Mouse (Mus musculus): Measurements from ENCODE around the gene Marc1.

The Marc1 gene

DNA sequence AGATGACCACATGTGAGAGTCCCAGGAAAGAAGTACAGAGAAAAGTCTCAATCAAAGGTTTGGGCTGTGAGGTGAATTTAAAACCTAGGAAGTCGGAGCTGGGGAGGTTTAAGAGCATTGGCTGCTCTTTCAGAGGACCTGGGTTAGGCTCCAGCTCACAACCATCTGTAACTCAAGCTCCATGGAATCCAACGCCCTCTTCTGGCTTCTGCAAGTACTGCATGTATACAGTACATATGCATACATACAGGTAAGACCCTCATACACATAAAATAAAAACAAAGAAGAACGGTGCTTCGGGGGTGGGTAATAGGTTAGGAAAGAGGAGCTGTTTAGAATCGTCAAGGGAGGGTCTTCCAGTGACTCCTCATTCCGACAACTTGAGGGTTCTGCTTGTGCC, 6.7 kb upstream of the Marc1 start:
- no peak for DNase-seq

DNA sequence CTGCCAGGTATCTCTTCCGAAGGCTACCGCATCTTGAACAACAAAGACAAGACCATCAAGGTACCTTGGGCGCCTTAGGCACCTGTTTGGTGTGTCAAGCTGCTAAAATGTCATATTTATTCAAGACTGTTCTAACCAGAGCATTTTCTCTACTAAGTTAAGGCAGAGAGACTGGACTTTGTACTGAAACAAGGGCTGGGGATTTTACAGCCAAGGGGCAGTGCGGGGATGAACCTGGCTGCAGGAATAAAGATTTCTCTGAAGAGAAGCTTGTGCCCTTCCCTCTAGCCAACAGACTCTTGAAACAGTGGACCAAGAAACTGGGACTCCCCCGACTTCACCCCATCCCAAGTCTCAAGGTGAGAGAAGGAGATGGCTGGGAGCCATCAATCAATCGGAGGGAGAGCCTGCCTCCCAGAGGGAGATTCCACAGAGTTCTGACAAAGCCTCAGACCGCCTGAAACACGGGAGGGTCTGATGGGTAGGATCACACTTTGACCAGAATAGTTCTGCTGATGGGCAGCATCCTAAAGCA, 670 bp upstream of the Marc1 start:
- DNase-seq, result peak; percentile 85

DNA sequence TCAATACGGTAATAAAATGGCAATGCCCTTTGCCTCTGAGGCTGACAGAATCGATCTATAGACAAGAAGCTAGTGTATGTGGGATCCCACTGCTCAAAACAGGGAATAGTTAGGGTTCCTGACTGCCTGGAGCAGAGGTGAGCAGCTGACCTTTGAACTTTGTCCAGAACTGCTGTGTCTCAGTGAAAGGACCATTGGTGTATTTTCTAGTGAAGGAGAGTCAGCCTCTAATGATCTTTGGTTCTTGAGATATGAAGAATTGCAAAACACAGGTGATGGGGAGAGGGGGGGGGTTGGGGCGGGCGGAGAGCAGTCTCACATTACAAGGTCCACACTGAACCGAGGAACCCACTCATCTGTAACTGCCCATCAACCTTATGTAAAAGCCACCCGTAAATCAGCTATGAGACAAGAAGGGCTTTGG, 1.5 kb downstream of the Marc1 start:
- DNase-seq, result no peak

DNA sequence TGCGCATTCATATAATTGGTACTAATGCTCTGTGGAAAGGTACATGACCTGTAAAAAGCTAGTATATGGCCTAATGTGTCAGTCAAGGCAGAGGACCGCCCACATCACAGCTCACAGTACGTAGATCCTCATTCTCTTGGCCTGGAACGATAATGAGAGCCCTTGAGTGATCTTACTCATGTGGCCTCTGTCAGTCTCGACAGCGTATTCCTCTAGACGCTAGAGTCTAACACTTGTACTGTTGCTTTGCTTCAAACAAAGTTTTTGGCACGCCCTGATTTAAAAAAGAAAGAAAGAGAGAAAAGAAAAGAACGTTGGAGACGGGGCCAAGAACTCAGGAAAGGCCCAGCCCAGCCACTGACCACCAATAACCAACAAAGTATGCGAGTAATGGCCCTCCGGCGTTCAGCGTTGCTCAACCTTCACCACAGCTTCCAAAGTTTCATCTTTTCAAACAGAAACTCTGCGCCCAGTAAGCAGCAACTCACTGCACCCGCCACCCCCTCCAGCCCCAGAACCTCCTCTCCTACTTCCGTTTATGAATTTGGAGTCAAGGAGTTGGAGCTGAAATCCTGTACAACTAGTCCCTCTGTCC, 2.6 kb downstream of the Marc1 start:
- DNase-seq, result no peak

DNA sequence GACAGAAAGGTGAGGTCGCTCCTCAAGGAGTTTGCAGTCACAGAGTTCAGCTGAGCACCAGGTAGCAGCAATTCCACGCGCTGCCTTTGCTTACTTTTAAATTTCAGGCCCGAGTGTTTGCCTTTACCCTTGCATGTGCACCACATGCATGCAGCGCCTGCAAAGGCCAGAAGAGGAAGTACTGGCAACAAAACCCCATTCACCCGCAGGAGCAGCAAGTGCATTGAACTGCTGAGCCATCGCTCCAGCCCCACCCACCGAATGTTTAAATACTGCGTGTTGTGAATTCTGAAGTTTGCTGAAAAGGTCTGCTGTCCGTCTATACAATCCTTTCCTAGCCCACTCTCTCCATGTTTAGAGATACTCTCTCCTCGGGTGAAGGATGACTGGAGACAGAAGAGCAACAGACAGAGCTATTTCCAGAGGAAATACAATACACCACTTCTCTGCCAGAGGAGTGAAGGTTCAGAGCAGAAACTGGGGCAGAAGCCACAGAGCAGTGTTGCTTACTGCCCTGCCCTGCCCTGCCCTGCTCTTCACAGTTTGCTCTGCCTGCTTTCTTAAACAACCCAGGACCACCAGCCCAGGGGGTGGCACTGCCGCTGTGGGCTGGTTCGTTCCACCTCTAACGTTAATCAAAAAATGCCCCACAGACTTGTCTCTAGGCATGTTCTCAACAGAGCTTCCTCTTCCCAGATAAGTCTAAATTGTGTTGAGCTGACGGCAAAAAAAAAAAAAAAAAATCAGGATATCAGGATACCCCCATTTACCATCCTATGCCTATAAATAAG, 3.3 kb downstream of the Marc1 start:
- peak; percentile 93 for DNase-seq

DNA sequence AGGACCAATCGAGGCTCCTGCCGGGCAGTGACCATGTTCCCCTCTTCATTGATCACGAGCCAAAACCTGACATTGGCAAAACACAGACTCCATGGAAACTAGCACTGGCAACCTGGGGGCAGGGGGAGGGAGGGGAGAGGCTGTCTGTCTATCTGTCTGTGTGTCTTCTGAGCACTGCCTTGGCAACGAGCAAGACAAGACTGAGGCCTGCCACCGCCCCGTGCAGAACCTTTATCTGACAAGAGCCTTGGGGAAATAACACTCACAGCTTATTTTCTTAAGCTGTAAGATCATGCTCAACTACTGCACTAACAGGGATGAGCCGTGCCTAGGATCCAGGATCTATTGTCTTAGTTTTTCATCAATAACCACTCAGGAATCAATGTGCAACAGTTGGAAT, 4.0 kb downstream of the Marc1 start:
- DNase-seq, result no peak

DNA sequence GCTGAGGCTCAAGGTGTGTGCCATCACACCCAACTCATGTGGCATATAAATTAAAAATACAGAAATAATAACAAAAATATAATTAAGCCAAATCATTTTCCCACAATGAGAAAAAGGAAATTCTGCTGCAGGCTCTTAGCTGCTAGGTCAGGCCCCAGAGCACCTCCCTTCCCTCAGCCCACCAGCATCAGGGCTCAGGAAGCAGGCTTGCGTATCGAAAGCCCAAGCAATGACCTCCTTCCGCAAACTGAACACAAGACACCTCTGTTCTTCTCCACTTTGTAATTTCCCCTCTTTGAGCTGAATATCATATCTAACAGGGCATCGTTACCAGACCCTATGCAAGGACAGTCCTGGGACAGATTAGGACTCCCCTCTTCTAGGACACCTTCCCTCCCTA, 5.4 kb downstream of the Marc1 start:
- DNase-seq, result no peak

DNA sequence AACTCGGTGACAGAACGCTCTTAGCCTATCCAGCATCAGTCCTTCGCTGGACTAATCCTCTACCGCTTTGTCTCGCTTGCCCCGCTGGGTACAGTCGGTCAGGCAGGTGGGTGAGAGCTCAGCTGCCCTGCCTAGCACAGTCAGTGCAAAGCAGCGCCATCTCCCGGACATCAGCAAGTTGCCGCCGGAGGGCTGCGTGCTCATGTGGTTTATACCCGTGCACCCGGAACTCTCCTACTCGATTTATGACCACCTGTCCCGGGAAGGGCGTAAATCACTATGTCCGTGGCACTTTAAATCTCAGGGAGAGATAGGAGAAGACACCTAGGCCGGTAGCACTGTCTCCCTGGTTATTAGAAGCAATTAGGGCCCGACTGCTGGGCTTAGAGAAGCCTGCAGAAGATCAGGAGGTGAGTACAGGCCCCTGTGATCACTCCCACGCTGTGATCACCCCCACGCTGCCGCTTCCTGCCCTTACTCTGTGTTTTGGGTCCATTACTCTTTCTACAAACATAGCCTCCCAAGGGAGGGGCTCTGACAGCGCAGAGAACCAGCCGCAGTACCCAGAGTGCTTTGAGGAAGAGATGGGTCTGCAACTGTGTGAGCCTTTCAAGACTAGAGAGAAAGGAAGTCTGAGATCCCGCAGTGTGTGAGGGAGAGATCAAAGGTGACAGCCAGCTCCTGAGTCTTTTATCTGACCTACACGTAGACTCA, 17.8 kb downstream of the Marc1 start:
- no peak for DNase-seq

DNA sequence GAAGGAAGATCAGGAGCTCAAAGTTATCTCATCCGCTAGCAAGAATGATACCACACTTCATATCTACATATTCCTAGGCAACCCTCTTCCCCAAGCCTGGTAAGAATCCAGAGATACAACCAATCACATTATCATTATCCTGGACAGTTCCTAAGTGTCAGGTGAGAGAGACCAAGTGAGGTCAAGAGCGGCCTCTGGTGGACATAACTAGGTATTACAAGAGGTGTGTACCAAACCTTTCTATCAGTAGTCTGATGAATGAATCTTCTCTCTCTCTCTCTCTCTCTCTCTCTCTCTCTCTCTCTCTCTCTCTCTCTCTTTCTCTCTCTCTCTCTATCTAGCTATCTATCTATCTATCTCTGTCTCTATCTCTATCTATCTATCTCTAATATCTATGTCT, 20.0 kb downstream of the Marc1 start:
- DNase-seq, result no peak

DNA sequence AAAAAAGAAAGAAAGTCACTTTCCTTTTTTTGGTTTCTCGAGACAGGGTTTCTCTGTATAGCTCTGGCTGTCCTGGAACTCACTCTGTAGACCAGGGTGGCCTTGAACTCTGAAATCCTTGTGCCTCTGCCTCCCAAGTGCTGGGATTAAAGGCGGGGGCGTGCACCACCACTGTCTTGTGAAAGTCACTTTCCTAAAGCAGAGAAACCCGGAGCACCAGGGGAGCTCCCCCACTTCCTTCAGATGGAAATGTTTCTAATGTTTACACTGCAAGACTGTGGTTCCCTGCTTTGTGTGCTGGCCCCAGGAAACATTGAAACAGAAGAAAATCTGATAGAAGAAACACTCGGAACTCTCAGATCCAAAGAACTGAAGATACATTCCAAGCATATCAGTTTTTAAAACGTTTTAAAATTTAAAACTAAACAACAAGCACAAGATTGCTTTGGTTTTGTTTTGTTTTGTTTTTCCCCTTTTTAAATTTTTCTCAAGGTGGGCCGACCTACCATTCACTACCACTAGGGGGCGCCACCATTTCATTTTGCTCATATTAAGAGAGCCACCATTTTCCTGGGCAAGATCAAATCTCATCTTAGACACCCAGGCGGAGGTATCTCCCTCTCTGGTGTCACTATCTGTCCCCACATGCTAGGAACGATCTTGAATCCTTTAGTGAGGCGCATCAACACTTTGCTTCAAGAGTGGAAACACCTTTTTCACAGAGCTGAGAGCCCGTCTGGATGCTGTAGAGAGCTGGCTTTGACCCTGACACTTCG, 24.5 kb downstream of the Marc1 start:
- no peak for DNase-seq

DNA sequence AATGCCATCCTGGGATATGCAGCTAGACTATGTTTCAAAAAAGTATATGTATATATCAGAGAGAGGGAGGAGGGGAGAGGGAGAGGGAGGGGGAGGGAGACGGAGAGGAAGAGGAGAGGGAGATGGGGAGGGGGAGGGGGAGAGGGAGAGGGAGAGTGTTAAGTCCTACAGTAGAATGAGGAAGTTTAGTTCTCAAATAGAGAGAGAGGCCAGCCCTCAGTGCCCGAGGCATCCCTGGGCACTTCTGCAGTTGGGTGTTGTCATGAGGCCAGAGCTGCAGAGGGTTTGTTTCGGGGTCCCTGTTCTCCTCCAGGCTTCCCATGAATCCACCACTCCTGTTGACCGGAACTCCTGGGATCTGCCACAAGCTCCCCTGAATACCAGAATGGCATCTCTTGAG, 27.5 kb downstream of the Marc1 start:
- no peak for DNase-seq

DNA sequence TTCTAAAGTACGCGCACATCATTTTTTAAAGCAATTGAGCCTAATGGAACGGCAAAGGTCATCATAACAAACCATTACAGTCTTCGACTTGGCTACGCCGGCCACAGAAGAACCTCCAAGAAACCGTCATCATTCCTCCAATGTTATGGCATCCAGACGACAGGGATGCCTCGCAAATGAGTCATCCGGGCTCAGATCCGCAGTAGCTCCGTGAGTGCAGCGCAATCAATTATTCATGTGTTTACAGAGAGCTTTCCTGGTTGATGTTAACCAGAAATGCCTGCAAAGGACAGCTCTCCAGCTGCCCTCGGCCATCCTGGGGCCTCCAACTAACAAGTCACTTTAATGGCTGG, 29.0 kb downstream of the Marc1 start:
- DNase-seq, result peak; percentile 94

DNA sequence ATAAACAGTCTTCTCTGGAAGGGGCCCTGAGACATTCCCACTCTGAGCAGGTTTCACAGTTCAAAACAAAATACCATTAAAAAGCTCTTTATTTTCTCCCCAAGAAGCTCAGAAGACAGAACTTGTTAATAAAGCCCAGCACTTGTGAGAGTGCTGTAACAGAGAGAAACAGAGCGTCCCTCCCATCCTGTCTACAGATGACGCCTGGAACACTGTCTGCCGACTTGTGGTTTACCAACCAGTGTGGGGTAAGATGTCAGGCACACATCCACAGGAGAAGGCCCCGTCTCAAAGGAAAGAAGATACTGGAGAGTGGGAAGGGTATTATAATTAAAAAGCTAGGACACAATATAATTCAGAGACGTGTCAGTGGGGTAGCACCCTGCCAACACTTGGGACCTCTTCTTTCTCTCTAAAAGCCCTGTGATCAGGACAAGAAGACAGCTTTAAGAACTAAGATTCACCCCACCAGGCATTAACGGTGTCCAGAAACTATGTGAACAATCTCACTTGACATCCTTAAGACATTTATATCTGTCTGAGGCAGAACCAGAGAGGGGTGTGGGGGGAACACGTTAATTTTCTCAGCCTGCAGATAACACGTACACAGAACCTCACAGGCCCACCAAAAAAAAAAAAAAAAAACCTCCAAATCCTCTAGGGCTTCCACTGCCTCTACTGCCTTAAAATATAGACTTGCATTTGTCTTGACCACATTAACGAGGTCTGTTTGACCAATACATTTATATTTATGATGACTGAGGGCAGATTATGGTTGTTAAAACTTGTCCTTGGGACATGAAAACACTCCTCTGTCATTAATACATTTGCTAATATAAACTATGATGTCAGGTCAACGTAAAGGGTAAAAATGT, 29.6 kb downstream of the Marc1 start:
- peak; percentile 73 for DNase-seq

DNA sequence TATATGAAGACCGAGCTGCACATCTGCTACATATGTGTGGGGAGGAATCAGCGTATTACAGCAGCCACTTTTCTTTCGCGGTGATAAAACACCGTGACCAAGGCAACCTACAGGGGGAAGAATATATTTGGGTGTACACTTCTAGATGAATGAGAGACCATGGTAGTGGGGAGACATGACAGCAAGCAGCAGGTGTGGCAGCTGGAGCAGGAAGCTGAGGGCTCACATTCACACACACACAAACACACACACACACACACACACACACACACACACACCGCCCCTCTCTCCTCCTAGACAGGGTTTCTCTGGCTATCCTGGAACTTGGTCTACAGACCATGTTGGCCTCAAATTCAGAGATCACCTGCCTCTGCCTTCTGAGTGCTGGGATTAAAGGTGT, 33.0 kb downstream of the Marc1 start:
- DNase-seq, result peak; percentile 61

DNA sequence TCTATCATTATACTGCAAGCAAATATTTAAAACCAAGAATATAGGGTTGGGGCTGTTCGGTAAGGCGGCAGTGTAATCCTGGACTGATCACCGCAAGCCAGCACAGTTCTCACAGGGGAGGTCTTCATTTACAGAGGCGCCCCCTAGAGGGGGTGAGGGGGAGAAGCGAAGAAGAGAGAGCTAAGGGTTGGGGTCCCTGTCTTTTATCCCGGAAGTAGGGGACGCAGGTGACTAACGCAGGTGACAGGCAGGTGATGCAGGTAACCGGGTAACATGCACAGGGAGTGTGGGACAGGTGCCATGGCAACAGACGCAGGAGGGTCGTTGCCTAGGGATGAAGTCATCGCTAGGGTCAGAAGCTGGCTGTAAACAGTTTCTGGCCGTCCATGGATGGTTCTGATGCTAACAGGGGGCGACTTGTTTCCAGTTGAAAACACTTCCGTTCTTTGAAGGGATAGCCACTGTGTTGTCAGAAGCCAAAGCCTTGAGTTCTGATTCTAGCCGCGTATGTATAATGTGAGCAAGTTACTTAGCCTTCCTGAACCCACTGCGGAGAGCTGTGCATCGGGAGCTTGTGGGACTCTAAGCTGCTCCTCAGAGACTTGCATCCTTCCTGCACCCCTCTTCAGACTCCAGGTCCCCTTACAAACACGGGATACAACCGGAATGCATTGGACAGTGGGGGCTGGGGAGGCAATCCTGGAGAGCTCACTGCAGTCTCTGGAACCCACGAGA, 33.9 kb downstream of the Marc1 start:
- peak; percentile 85 for DNase-seq

DNA sequence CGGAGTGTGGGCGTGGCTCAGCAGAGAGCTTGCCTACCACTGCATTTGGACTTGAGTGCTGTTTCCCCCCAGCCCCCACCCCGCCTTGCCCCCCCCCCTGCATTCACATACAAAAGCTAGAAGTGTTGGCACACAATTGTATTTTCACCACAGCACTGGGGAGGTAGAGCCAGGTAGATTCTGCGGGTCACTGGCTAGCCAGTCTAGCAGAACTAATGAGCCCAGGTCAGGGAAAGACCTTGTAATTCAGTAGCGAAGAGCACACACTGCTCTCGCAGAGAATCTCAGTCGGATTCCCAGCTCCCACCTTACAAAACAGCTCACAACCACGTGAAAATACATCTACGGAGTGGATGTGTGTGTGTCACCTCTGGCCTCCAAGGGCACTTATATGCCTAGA, 35.8 kb downstream of the Marc1 start:
- DNase-seq, result peak; percentile 2

DNA sequence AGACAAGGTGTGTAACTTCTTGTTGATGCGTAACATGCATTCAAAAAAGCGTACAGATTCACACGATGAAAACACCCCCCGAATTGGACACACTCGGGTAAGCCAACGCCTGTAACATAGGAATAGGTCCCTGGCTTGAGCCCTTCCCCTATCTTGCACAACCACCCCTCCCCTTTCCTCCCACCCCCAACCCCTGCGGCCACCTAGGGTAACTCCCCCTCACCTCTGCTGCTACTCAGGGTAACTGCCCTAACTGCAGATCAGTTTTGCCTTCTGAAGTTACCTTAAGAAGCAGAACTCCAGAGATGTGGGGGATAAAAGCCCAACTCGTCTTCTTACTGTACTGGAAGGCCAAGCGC, 39.2 kb downstream of the Marc1 start:
- DNase-seq, result no peak

DNA sequence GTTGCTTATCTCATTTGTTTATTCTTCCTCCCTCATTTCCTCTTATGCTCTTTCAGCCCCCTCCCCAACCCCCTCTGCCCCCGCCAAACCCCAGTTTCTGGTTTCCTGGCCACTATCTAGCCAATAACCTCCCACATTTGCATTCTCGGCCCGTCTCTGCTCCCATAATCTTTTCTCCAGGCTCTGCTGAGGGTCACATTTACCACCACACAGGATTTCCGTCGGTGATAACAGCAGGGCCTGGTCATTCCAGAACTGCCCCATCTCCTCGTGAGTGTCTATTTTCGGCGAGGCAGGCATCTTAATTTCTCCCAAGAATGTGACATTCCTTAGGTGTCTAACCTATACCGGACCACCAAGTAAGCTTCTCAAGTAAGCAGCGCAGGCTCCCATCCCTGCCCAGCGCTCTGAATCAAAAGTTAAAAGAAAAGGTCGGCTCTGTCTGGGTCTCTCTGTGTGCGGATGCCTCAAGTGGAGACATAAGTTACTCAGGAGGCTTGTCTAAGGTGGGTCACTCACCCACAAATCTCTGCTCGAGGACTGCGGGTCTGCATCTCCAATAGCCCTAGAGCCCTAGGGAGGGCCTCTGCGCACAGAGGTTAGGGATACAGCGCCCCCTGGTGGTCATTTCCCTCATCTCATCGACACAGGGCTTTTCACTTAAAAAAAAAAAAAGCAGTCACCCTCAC, 39.8 kb downstream of the Marc1 start:
- peak; percentile 97 for DNase-seq

DNA sequence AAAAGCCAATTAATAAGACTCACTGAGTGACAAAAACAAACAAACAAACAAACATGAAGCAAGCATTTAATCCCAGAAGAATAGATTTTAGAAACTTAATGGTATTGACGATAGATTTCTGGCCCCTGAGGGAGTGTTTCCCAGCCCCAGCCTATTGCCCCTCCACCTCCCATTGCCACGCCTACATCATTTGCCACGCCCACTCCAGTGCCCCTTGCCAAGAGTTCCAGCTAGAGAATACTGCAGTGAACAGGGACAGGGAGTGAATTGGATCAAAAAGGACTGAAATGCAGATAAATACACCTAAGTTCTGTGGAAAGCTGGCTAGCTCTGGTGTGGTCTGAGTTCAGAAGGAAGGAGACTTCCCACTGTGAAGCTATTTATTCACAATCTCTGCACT, 47.2 kb downstream of the Marc1 start:
- peak; percentile 79 for DNase-seq

DNA sequence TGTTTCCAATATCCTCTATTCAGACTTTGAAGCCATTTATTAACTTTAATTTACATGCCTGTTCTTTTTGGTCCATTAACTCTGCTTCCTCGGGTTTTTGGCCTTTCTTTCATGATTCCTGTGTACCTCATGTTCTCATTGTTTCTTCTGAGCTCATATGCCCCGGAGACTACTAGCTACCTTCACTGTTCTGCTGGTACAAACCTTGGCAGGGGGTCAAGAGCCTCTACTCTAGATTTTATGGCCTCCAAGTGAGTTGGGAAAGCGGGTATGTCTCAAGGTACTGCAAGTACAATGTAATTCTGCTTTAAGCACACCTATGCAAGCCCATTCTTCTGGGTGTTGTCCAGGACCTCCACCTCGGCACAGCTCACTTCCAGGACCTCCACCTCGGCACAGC, 48.2 kb downstream of the Marc1 start:
- DNase-seq, result peak; percentile 80

DNA sequence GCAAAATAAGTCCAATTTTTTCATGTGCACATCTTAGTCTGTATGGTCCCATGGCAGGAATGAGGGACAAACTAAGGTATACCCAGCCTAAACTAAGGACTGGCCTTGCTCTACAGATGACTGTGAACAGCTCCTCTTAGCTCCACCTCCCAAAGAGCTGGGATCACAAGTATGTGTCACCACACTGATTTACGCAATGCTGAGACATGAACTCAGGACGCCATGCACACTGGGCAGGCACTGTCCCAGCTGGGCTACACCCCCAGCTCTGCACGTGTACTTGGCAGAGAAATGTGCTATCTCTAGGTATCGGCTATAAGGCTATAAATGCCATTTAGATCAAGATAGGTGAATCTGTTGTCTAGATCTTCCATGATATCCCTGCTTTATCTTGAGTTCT, 49.1 kb downstream of the Marc1 start:
- peak; percentile 49 for DNase-seq

All from heart, adult 11 months (tissue).